Mouse (Mus musculus): Measurements from ENCODE around the gene Rpl18.

Rpl18 gene

GRCm38 (mm10) chr7:45713881-45714520 lies 1.3 kb upstream of the Rpl18 start:
- DNase-seq (ENCODE audit: low spot score), result no peak

- peak; percentile 32 for DNase-seq (ENCODE audit: low spot score)
Measured at GRCm38 (mm10) chr7:45714630-45715089, 597 bp upstream of the Rpl18 start.

GRCm38 (mm10) chr7:45715741-45716459 lies 643 bp downstream of the Rpl18 start:
- DNase-seq (ENCODE audit: low spot score), result no peak

GRCm38 (mm10) chr7:45716460-45716857 lies 1.2 kb downstream of the Rpl18 start:
- DNase-seq (ENCODE audit: low spot score), result no peak

- DNase-seq (ENCODE audit: low spot score), result no peak
Measured at GRCm38 (mm10) chr7:45716952-45717917, 2.0 kb downstream of the Rpl18 start.

- DNase-seq (ENCODE audit: low spot score), result peak; percentile 97
Measured at GRCm38 (mm10) chr7:45717918-45718297, 2.7 kb downstream of the Rpl18 start, which contains the start of gene Sphk2. TSS of gene Sphk2 (minus strand) at chr7:45718002.

- DNase-seq (ENCODE audit: low spot score), result peak; percentile 43
Measured at GRCm38 (mm10) chr7:45718331-45718730, 3.1 kb downstream of the Rpl18 start.

- no peak for DNase-seq (ENCODE audit: low spot score)
Measured at GRCm38 (mm10) chr7:45719180-45719579, 3.9 kb downstream of the Rpl18 start.

- no peak for DNase-seq (ENCODE audit: low spot score)
Measured at GRCm38 (mm10) chr7:45719738-45720412, 4.6 kb downstream of the Rpl18 start.

- DNase-seq (ENCODE audit: low spot score), result no peak
Measured at GRCm38 (mm10) chr7:45720413-45721233, 5.4 kb downstream of the Rpl18 start, which contains the start of gene Fam83e. TSS of gene Fam83e (plus strand) at chr7:45721212.

- DNase-seq (ENCODE audit: low spot score), result no peak
Measured at GRCm38 (mm10) chr7:45721234-45721571, 5.9 kb downstream of the Rpl18 start.

GRCm38 (mm10) chr7:45721642-45722347 lies 6.5 kb downstream of the Rpl18 start:
- no peak for DNase-seq (ENCODE audit: low spot score)

- DNase-seq (ENCODE audit: low spot score), result no peak
Measured at GRCm38 (mm10) chr7:45722348-45722713, 7.1 kb downstream of the Rpl18 start.

- no peak for DNase-seq (ENCODE audit: low spot score)
Measured at GRCm38 (mm10) chr7:45723301-45723700, 8.0 kb downstream of the Rpl18 start.

- no peak for DNase-seq (ENCODE audit: low spot score)
Measured at GRCm38 (mm10) chr7:45723781-45724180, 8.5 kb downstream of the Rpl18 start.

GRCm38 (mm10) chr7:45725151-45725550 lies 9.9 kb downstream of the Rpl18 start:
- no peak for DNase-seq (ENCODE audit: low spot score)

GRCm38 (mm10) chr7:45725713-45726112 lies 10.5 kb downstream of the Rpl18 start, which contains the start of gene Spaca4:
TSS of gene Spaca4 (minus strand) at chr7:45725813.
- DNase-seq (ENCODE audit: low spot score), result no peak

- no peak for DNase-seq (ENCODE audit: low spot score)
Measured at GRCm38 (mm10) chr7:45726419-45726818, 11.2 kb downstream of the Rpl18 start.

GRCm38 (mm10) chr7:45727625-45728024 lies 12.4 kb downstream of the Rpl18 start:
- DNase-seq (ENCODE audit: low spot score), result no peak

GRCm38 (mm10) chr7:45730727-45731431 lies 15.6 kb downstream of the Rpl18 start:
- DNase-seq (ENCODE audit: low spot score), result no peak
